Mouse (Mus musculus) cerebral cortex, adult 2 months (tissue): ENCODE data around the gene Olfr447.

ENCODE experiments used
- WGBS: fragments of 180-500 bp; shearing (Covaris S2); methylation state at CpG from one replicate; pipeline ENCODE4 v1.1.7; 2018; 5-methylcytosine and 5-hydroxymethylcytosine counted together

Olfr447 gene

DNA sequence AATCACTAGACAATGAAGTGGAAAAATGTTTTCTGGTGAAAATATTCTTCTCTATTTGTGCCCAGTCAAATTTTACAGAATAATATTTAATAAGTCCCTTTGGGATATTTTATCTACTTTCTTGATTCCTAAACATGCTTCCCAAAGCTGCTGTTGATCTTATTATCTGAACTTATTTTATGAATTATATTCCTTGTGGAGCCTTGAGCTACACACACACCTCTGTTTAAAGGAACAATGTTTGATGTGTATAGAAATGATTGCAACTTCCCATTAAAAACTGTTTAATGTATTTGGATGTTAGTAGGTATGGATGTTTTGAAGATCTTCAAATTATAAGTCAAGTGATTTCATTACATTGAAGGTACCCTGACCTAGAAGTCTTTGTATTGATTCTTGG, at the start of gene Olfr447:
Gene Olfr447 (plus strand): TSS at position 301 of the 400 bp plus-strand sequence.

DNA sequence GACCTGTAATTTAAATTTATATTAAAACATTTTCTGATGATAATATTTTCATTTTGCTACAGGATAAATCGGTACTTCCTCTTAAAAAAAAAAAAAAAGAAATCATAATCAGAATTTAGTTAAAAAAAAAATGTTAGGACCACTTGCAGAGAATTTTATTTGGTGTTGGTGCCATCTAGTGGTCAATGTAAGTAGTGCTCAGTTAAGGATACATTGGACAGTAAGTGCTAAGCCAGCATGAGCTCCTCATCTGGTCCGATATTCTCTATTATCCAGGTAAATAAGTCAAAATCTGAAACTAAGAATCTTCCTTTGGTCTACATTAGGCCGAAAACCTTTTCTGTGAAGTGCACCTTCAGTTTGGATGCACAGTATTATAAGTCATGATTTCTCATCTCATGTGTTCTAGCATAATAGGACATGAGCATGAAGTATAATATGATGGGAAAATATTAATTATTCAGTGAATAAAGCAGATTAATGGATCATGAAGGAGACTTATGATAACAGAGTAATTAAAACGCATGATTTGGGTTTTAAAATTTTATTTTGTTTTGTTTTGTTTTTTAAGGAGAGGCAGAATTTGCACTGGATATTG, 48.4 kb upstream of the Olfr447 start:
- 8% methylated on average over 4 of the region's 4 CpGs for WGBS

DNA sequence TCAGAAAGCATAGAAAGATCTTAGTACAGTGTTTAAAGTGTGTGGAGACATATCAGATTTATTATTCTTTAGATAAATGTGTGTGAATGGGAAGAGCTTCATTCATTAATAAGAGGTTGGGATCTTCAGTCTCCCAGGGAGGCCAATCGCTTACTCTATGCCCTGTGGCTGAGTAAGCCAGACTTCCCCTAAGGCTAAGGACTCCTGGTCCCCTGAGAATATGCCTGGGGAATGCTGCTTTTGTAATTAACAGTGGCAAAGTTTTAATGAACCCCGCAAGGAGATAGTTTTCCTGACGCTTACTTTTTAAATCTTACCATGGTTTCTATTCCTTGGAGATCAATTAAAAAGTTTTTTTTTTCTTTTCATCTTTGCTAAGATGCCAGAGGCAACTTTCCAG, 39.0 kb upstream of the Olfr447 start:
- WGBS: 83% methylated on average over 3 of the region's 3 CpGs

DNA sequence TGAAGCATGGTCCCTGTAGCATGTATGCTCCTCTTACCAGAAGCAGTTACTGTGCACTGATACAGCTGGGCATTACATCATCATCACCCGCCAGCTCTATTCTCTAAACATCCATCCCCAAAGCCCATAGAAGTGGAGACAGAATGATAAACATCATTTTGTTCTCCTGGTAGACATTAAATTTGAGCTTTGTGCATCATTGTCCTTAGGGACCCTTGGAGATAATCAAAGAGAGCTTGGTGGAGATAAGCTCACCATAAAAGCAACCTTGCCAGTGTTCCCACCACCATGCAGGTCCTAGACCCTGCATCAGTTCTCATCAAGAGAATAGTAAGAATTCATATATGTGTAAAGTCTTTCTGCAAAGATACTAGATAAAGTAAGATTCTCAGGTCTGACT, 18.5 kb upstream of the Olfr447 start, which contains the start of gene Olfr448:
Gene Olfr448 (plus strand): TSS at position 301 of the 400 bp plus-strand sequence.
- WGBS: 93% methylated on average over 1 of the region's 1 CpGs

DNA sequence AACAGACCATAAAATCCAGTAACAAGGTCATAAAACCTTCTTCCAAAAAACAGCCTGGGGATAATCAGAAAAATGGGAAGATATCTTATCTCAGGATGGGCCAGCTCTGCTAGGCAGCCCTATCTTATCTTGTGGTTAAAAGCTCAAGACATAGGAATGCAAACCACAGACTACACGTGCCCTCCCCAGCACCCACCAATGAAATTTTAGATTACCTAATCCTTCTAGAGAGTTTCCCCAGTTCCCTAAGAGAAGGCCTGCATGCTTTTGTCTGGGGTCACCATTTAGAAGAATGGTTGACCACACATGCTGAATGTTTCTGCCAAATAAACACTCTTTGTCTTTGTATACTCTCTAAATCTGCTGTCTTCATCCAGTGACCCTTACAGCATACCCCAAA, 8.3 kb upstream of the Olfr447 start:
- 38% methylated on average over 1 of the region's 1 CpGs for WGBS

DNA sequence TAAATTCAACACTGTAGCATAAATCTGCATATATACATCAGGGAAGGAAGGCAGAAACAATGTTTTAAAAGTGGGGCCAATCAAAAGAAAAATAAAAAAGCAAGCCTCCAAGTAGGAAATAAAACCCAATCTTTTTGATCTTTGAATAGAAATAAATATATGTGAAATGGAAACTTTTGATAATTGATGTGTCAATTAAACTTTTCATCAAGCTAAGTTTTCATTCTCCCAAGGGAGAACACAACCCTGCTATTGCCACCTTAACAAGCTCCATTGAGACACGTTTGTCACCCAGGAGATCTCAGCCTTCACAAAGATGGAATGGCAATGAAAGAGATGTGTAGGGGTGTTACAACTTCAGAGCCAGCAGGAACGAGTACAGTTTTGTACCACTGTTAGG, 12.4 kb downstream of the Olfr447 start, which contains the start of gene Olfr446:
Gene Olfr446 (plus strand): TSS at position 301 of the 400 bp plus-strand sequence.
- WGBS: 62% methylated on average over 2 of the region's 2 CpGs

DNA sequence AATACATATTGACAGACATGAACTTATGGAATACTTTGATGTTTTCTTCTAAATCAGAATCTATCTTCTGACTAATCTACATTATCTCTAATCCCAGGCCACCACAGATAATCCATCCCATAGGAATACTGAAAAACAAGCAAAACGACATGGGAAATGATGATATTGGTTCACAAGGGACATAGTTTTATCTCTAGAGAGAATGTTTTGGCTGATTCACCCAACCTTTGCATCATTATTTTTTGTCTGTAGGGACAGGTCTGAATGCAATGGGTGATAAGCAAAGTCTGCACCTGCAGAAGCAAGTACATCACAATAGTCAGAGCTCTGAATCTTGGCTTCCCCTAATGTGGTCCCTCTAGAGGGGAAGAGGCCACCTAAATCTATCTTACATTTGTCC, 40.1 kb downstream of the Olfr447 start, which contains the start of gene Olfr444:
Gene Olfr444 (plus strand): TSS at position 301 of the 400 bp plus-strand sequence.
- WGBS: 76% methylated on average over 1 of the region's 1 CpGs
